Mouse (Mus musculus): ENCODE measurements around the gene Ica1l.

Gene Ica1l

GRCm38 (mm10) chr1:59959941-59960340 is 83.0 kb downstream of the Ica1l start:
- DNase-seq (ENCODE audit: low spot score): no peak

- no peak for DNase-seq (ENCODE audit: low spot score)
Measured at GRCm38 (mm10) chr1:59957206-59957605, 85.8 kb downstream of the Ica1l start.

- no peak for DNase-seq (ENCODE audit: low spot score)
Measured at GRCm38 (mm10) chr1:59947509-59947908, 95.5 kb downstream of the Ica1l start.

- DNase-seq (ENCODE audit: low spot score): no peak
Measured at GRCm38 (mm10) chr1:59945969-59946368, 97.0 kb downstream of the Ica1l start.

- peak; percentile 5 for DNase-seq (ENCODE audit: low spot score)
Measured at GRCm38 (mm10) chr1:59943825-59944224, 99.2 kb downstream of the Ica1l start.

DNA sequence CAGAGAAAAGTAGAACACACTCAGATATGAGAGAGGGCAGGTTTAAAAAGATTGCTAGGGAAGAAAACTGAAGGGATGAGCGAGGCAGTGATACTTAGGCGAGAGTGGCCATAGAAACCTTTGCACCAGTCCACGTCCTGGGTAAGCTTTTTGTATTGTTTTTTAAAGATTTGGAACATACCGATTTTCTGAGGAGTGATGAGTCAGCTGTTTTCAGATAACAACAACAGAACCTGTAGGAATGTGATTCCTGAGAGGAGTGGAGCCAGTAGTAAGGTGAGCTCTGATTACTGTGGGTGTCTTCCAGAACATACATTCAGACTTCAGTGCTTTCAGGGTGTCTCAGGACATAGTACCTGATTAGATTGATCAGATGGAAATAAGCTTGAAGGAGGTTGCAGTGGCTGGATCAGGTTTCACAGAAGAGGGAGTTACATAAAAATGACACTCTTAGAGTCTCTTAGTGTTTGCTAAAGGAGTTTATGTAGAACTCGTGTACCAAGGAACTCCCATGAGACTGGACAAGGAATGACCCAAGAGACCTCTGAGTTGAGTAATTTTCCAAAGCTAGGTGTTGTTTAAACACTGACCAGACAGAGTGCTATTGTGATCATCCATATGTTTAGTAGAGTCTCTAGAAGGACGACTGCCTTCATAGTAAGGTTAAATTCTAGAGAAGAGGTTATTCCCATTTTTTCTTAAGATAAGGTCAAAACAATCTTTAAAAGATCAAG is 100.8 kb downstream of the Ica1l start:
- DNase-seq (ENCODE audit: low spot score): peak; percentile 40

DNA sequence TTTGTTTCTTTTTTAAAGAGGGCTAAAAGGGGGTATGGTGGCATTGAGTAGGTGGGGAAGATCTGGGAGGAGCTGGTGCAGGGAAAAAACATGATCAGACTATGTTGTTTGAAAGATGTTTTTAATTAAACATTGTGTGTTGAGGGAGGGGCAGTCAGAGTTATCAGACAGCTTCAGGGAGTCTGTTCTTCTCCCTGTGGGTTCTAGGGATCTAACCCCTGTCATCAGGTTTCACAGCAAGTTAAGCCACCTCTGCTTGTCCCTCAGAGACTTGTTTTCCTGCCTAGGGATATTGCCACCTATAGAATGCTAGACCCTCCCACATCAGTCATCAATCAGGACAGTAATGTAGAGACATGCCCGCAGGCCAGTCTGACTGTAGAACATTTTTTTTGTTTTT is 101.9 kb downstream of the Ica1l start:
- no peak for DNase-seq (ENCODE audit: low spot score)

- no peak for DNase-seq (ENCODE audit: low spot score)
Measured at GRCm38 (mm10) chr1:59932991-59933390, 110.0 kb downstream of the Ica1l start.

Data from yolk sac, embryonic 10.5 days (tissue).